8 mouse cellular contexts compared by ENCODE assay signal in the genomic region with DNA sequence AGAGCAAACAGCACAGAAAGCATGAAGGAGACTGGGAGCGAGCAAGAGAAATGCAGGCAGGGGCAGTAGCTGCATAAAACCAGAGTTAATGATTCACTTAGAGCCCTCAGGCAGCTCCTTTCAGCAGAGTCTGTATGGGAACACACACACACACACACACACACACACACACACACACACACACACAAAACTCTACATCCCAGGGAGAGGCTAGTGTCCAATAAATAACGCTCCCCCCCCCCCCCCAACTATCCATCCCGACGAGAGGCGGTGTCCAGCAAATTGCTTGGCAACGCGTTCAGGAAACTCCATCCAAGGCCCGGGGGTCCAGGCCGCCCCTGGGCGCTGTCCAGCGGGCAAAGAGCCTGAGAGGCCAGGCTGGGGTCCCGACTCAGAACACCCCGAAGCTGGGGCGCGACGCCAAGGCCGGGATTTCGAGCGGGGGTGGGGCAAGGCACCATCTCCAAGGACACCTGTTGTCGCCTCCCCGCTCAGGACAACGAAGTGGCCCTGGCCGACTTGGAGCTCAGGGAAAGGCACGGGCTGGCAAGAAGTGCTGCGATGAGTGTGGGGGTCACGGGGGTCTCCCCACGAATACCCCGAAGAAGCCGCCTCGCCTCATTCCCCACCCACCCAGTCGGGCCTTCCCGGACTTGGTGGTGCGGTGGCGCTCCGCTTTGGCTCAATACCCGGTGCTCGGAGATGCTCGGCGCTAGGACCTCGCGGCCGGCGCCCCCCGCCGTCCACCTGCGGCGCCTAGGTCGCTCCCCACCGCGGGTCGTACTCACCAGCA. TPM values are rescaled to one million over a fixed set of nuclear protein-coding genes. Genes with fewer than 3 reads are reported as not detected.
DNase-seq lines count a peak whose midpoint lies in the region; ATAC-seq and TF ChIP-seq lines count a peak whose summit lies in the region.

No protein-coding gene starts in this region.

- no peaks in the 10 kb centered on the region for H3K27me3 ChIP-seq in thymus, adult 2 months (ENCODE audit: control insufficient read depth, insufficient read depth, low read length)
- no peaks in the 10 kb centered on the region for H3K27me3 ChIP-seq in intestine, postnatal 0 days (replicated peaks; ENCODE audit: control insufficient read depth, insufficient read depth, low read length)
- no peaks in the 10 kb centered on the region for H3K27me3 ChIP-seq in liver, adult 2 months (ENCODE audit: control insufficient read depth, insufficient read depth, low read length)

- no peak for TF ChIP-seq CTCF in thymus, adult 2 months (IDR thresholded peaks at IDR 0.05; ENCODE audit: borderline replicate concordance, control insufficient read depth, extremely low read depth, insufficient read depth, low read length, poor library complexity)
- no peak for TF ChIP-seq CTCF in intestine, postnatal 0 days (IDR thresholded peaks at IDR 0.05; ENCODE audit: low read depth)
- no peak for TF ChIP-seq CTCF in liver, adult 2 months (IDR thresholded peaks at IDR 0.05; ENCODE audit: low read depth, low read length)

- ATAC-seq in granulocyte monocyte progenitor cell, adult 5-6 weeks (replicated peaks; ENCODE audit: poor library complexity, severe bottlenecking), result peak; percentile 16; the same call in 1 of the 2 replicates
- ATAC-seq in intestine, postnatal 0 days, result peak; percentile 70
- ATAC-seq in monocyte, adult 5-6 weeks (replicated peaks; ENCODE audit: insufficient number of reproducible peaks, low FRiP score, low TSS enrichment, poor library complexity, severe bottlenecking), result 0 out of 2 replicates have a peak, but pooled peaks have one; percentile 13

- H3K4me3 ChIP-seq in thymus, adult 2 months (ENCODE audit: control insufficient read depth, insufficient read depth, low read length), result peak overlapping the region; percentile 69
- peak overlapping the region; percentile 73 for H3K4me3 ChIP-seq in intestine, postnatal 0 days (ENCODE audit: low read depth, low read length)
- peak overlapping the region; percentile 83 for H3K4me3 ChIP-seq in liver, adult 2 months (ENCODE audit: insufficient read depth, low read depth, low read length)

- no peak for TF ChIP-seq POLR2A in thymus, adult 2 months (IDR thresholded peaks at IDR 0.05; ENCODE audit: control insufficient read depth, extremely low read depth, insufficient read depth, low read length, poor library complexity)
- TF ChIP-seq POLR2A in liver, adult 2 months (IDR thresholded peaks at IDR 0.05; ENCODE audit: extremely low read depth, insufficient read depth, low read length), result no peak

- H3K9ac ChIP-seq in intestine, postnatal 0 days (ENCODE audit: low read depth, low read length), result peak overlapping the region; percentile 60
- peak overlapping the region; percentile 83 for H3K9ac ChIP-seq in liver, adult 2 months (ENCODE audit: low read depth, low read length)

- no peak overlapping the region for H3K27ac ChIP-seq in thymus, adult 2 months (ENCODE audit: control insufficient read depth, insufficient read depth, low read length)
- H3K27ac ChIP-seq in intestine, postnatal 0 days (ENCODE audit: low read depth, low read length), result 0 out of 2 replicates have a peak overlapping the region, but pooled peaks have one; percentile 15
- H3K27ac ChIP-seq in liver, adult 2 months (replicated peaks; ENCODE audit: insufficient read depth, low read depth, low read length), result peak overlapping the region; percentile 37; the same call in 1 of the 2 replicates

- H3K36me3 ChIP-seq in thymus, adult 2 months (ENCODE audit: control insufficient read depth, insufficient read depth, low read length), result no peaks in the 10 kb centered on the region
- no peaks in the 10 kb centered on the region for H3K36me3 ChIP-seq in intestine, postnatal 0 days (ENCODE audit: control insufficient read depth, insufficient read depth)
- H3K36me3 ChIP-seq in liver, adult 2 months (ENCODE audit: control insufficient read depth, insufficient read depth, low read length), result no peaks in the 10 kb centered on the region

- peaks cover 10% of the 10 kb centered on the region; the same call in 1 of the 2 replicates for H3K79me2 ChIP-seq in liver, adult 2 months (ENCODE audit: control insufficient read depth, insufficient read depth, low read length)

- H3K9me3 ChIP-seq in intestine, postnatal 0 days (ENCODE audit: control insufficient read depth), result no peaks in the 10 kb centered on the region

- peak overlapping the region; percentile 98 for H3K4me2 ChIP-seq in intestine, postnatal 0 days (replicated peaks; ENCODE audit: low read depth)

- WGBS in thymus, adult 2 months, result 5% methylated on average over 51 of the region's 51 CpGs
- under 1% methylated on average over 49 of the region's 51 CpGs for WGBS in intestine, postnatal 0 days
- 1% methylated on average over 51 of the region's 51 CpGs for WGBS in liver, adult 2 months

- peaks cover 16% of the 10 kb centered on the region for H3K4me1 ChIP-seq in thymus, adult 2 months (replicated peaks; ENCODE audit: control insufficient read depth, insufficient read depth, low read length)
- H3K4me1 ChIP-seq in intestine, postnatal 0 days (replicated peaks; ENCODE audit: control insufficient read depth, insufficient read depth, low read length), result peaks cover 3% of the 10 kb centered on the region; the same call in 1 of the 2 replicates
- peaks cover 4% of the 10 kb centered on the region for H3K4me1 ChIP-seq in liver, adult 2 months (ENCODE audit: control insufficient read depth, insufficient read depth, low read length)

- DNase-seq in thymus, adult 2 months, result no peak
- DNase-seq in thymus, postnatal 4 days, result no peak
- peak; percentile 59 for DNase-seq in embryo, embryonic 11 days
- DNase-seq in liver, adult 2 months (ENCODE audit: extremely low read depth, low read depth, low spot score), result peak; percentile 75
- DNase-seq in urinary bladder, postnatal 25 days (ENCODE audit: low spot score), result peak; percentile 43

RNA-seq across cellular contexts. Expression of gene Ston2, which starts 9.8 kb away (rescaled TPM):
- polyA plus RNA-seq in thymus, adult 2 months (2012; rRNA removed), result 17.5 and 20.3 TPM in 2 replicates
- total RNA-seq in granulocyte monocyte progenitor cell, adult 5-6 weeks (2014; fragmentation: Nextera tagmentation), result 7.6 and 17.4 TPM in 2 replicates
- 2.9 and 6.9 TPM in 2 replicates for total RNA-seq in granulocyte monocyte progenitor cell, adult 5-6 weeks (2017)
- 2.7 and 3.5 TPM in 2 replicates for polyA plus RNA-seq in intestine, postnatal 0 days (2015; fragmentation: Nextera tagmentation; extraction: Ambion mirVana)
- 4.6 and 6.5 TPM in 2 replicates for total RNA-seq in liver, adult 2 months (2014; rRNA removed)
- 9.3 and 11.4 TPM in 2 replicates for polyA plus RNA-seq in liver, adult 2 months (2012; rRNA removed)
- total RNA-seq in monocyte, adult 5-6 weeks (2017), result 8.6 to 25.7 TPM (median 13.4 TPM) in 3 replicates

Comparison
In these comparisons a context has a peak if more than half of its experiments do, and no peak if none do; other contexts are left out.
1. DNase-seq: peak in embryo, embryonic 11 days (single experiment), liver, adult 2 months (single experiment) and urinary bladder, postnatal 25 days (single experiment); none in thymus, adult 2 months (single experiment) and thymus, postnatal 4 days (single experiment).
2. ATAC-seq: peak in every context shown above with its lines; median percentile 70 in intestine, postnatal 0 days; 16 in granulocyte monocyte progenitor cell, adult 5-6 weeks; 13 in monocyte, adult 5-6 weeks.
3. Peak in every context shown above with its lines, with median percentiles within 50 percentile points of each other: H3K4me3 ChIP-seq.